Mouse (Mus musculus) forebrain, embryonic 10.5 days (tissue): ENCODE results near the gene Akap1. TPM values are rescaled to one million over a fixed set of nuclear protein-coding genes. Genes with fewer than 3 reads are reported as not detected.
"Not testable (repeated sequence)": the region's sequence is repeated elsewhere in the genome, so short reads cannot be mapped to it uniquely, and the experiment has no call there.

Experiments used
- DNase-seq: peaks from one replicate; pipeline ENCODE4 v3.0.0-alpha.2; 2017; ENCODE audit warnings: low spot score; ENCODE audit errors: extremely low spot score
- H3K27ac ChIP-seq: fragments of 300-500 bp; sonication (generic); 2 replicates; pipeline ENCODE4 v1.5.1; 2016; ENCODE audit warnings: mild to moderate bottlenecking
- H3K27me3 ChIP-seq: fragments of 300-500 bp; sonication (generic); 2 replicates; pipeline ENCODE4 v1.6.1; 2016; ENCODE audit warnings: mild to moderate bottlenecking; ENCODE audit not compliant: poor library complexity, severe bottlenecking
- H3K36me3 ChIP-seq: fragments of 300-500 bp; sonication (generic); replicated peaks from 2 replicates; pipeline ENCODE4 v1.6.1; 2016; ENCODE audit warnings: mild to moderate bottlenecking, moderate library complexity
- H3K4me1 ChIP-seq: fragments of 300-500 bp; sonication (generic); 2 replicates; pipeline ENCODE4 v1.6.1; 2016
- H3K4me3 ChIP-seq: fragments of 300-500 bp; sonication (generic); 2 replicates; pipeline ENCODE4 v1.5.1; 2016; ENCODE audit warnings: mild to moderate bottlenecking, moderate library complexity
- H3K9me3 ChIP-seq: fragments of 300-500 bp; sonication (generic); 2 replicates; pipeline ENCODE4 v1.6.1; 2016; ENCODE audit warnings: mild to moderate bottlenecking, moderate library complexity
- WGBS: fragments of 180-500 bp; shearing (Covaris S2); methylation state at CpG from one replicate; pipeline ENCODE4 v1.1.7; 2016; 5-methylcytosine and 5-hydroxymethylcytosine counted together
- polyA plus RNA-seq: library from polyadenylated mRNA; unstranded; fragments of >200 nt; fragmentation: Nextera tagmentation; extraction: Ambion mirVana; gene quantifications from 2 replicates; pipeline ENCODE4 v1.2.1, GENCODE M21; 2016

Akap1 gene
- 16.6 and 19.2 TPM in 2 replicates for polyA plus RNA-seq

DNA sequence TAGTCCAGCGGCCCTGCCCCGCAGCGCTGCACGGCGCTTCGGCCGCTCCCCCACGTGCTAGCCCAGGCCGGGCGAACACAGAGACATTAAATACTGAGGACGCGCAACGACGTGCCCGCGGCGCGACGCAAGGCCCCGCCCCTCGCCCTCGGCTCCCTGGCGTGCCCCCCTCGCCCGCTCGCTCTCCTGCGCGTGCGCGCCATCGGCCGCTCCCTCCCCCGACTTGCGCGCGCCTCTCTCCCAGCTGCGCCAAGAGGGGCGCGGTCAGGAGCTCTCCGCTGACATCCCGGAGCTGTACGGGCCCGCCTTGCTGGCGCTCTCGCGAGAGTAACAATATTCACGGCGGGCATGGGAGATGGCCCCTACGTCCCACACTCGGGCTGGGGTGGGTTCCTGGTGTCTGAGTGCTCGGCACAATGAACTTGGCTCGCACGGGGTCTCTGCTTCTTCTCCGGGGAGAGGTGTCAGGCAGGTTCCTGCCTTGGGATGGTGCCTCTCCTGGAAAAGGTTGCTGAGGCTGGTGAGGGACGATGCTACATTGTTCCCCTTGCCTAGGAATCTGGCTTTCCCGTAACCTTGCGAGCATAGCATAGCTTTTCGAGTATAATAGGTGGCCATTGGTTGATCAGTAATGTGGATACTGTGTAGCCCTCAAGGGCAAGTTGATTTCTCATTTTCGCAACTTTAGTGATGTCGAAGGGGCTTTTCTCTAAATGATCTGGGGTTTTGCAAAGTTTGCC lies at the start of gene Akap1:
Gene Akap1 (minus strand): TSS at position 129 of the 740 bp plus-strand sequence.
- Histone ChIP-seq H3K4me1 (peaks cover 38% of the 10 kb centered on the region), H3K27me3 (peaks cover 33% of the 10 kb centered on the region), H3K4me3 (peak within 1 kb of the TSS; percentile 73), H3K36me3 (no peaks in the 10 kb centered on the region; the same call in 1 of the 2 replicates), H3K27ac (peak within 1 kb of the TSS; percentile 90), H3K9me3 (no peaks in the 10 kb centered on the region)
- DNase-seq = peak; percentile 94
- 2% methylated on average over 60 of the region's 60 CpGs for WGBS

DNA sequence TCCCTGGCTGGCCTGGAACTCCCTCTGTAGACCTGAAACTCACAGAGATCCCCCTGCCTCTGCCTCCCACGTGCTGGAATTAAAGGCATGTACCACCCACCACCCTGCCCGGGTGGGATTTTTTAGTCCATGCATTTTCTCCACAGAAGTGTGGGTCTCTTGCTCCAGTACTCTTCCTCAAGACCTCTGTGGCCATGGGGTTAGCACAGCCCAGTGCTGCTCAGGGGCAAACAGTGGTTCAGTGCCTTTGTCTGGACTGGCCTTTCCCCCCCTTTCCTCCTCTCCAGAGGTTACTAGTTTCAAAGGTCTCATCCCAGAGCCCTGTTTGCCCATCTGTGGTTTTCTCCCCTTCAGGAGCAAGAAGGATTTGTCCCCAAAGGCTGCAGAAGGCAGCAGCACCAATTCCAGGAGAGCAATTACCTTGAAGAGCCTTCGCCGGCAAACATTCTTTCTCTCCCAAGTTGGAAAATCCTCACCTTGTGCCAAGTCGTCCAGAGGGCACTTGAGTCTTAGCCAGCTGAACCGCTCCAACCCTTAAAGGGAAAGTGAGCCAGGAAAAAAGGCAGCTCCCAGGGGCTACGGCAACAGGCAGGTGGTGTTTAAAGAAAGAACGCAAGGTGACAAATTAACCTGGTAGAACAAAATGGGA lies 45.1 kb upstream of the Akap1 start:
- Histone ChIP-seq H3K27me3 (no peaks in the 10 kb centered on the region), H3K9me3 (peaks cover 6% of the 10 kb centered on the region; the same call in 1 of the 2 replicates), H3K36me3 (no peaks in the 10 kb centered on the region), H3K4me1 (no peaks in the 10 kb centered on the region), H3K4me3 (no peak overlapping the region), H3K27ac (no peak overlapping the region)
- DNase-seq = no peak
- WGBS = 91% methylated on average over 8 of the region's 8 CpGs

- DNase-seq = peak; percentile 28
- WGBS = 86% methylated on average over 1 of the region's 1 CpGs
- H3K4me1 ChIP-seq = no peaks in the 10 kb centered on the region
- no peaks in the 10 kb centered on the region for H3K36me3 ChIP-seq
- H3K9me3 ChIP-seq = peaks cover 6% of the 10 kb centered on the region; the same call in 1 of the 2 replicates
- no peaks in the 10 kb centered on the region for H3K27me3 ChIP-seq
- H3K4me3 ChIP-seq = no peak overlapping the region
- H3K27ac ChIP-seq = no peak overlapping the region
Measured at GRCm38 (mm10) chr11:88908557-88909211, 44.3 kb upstream of the Akap1 start.

GRCm38 (mm10) chr11:88907886-88908285 lies 43.5 kb upstream of the Akap1 start:
- Histone ChIP-seq H3K4me3 (no peak overlapping the region), H3K9me3 (peaks cover 6% of the 10 kb centered on the region; the same call in 1 of the 2 replicates), H3K36me3 (no peaks in the 10 kb centered on the region), H3K4me1 (no peaks in the 10 kb centered on the region), H3K27ac (no peak overlapping the region), H3K27me3 (no peaks in the 10 kb centered on the region)
- DNase-seq = no peak
- WGBS = 96% methylated on average over 7 of the region's 7 CpGs

DNA sequence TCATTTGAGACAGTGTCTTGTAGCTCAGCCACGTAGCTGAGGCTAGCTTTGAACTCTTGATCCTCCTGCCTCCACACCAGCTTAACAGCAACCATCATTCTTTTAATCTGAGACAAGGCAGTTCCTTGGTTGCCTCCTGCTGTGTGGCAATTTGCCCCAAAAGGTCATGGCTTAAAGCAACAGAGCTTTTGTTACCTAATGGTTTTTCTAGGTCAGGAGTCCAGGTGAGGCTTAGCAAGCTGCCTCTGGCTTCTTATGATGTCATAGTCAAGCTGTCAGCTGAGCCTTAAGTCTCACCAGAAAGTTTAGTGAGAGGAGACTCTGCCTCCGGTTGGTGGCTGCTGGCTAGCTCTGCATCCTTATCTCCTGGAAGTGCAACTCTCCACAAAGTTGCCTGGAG lies 41.2 kb upstream of the Akap1 start:
- peaks cover 6% of the 10 kb centered on the region; the same call in 1 of the 2 replicates for H3K9me3 ChIP-seq
- 32% methylated on average over 2 of the region's 2 CpGs for WGBS
- H3K4me3 ChIP-seq = no peak overlapping the region
- H3K4me1 ChIP-seq = no peaks in the 10 kb centered on the region
- H3K27ac ChIP-seq = no peak overlapping the region
- H3K27me3 ChIP-seq = no peaks in the 10 kb centered on the region
- no peaks in the 10 kb centered on the region for H3K36me3 ChIP-seq
- no peak for DNase-seq

- Histone ChIP-seq H3K9me3 (no peaks in the 10 kb centered on the region), H3K4me3 (no peak overlapping the region), H3K27me3 (peaks cover 6% of the 10 kb centered on the region; the same call in 1 of the 2 replicates), H3K36me3 (no peaks in the 10 kb centered on the region), H3K4me1 (no peaks in the 10 kb centered on the region), H3K27ac (no peak overlapping the region)
- WGBS = 65% methylated on average over 2 of the region's 2 CpGs
- DNase-seq = no peak
Measured at GRCm38 (mm10) chr11:88904080-88904479, 39.7 kb upstream of the Akap1 start.

DNA sequence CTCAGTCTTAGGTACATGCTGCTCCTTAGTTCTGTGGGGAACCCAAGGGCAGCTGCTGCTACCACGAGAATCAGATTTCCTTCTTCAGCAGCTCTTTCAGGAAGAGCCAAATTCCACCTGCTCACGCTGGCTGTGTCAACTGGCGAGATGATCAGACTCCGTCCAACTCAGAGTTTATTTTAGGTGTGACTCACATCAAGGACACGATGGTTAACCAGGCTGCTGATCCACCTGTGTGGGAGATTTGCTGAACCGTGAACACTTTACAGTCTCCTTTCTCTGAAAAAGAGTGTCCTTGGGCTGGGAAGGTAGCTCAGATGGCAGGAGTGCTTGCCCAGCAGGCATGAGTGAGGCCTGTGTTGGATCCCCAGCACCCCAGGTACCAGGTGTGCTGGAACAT lies 38.4 kb upstream of the Akap1 start:
- Histone ChIP-seq H3K27ac (no peak overlapping the region), H3K4me1 (peaks cover under 1% of the 10 kb centered on the region; the same call in 1 of the 2 replicates), H3K36me3 (no peaks in the 10 kb centered on the region), H3K9me3 (no peaks in the 10 kb centered on the region), H3K4me3 (no peak overlapping the region), H3K27me3 (peaks cover 16% of the 10 kb centered on the region)
- WGBS = 86% methylated on average over 6 of the region's 6 CpGs
- no peak for DNase-seq

GRCm38 (mm10) chr11:88901341-88901802 lies 37.0 kb upstream of the Akap1 start:
- Histone ChIP-seq H3K27ac (no peak overlapping the region), H3K36me3 (no peaks in the 10 kb centered on the region), H3K27me3 (peaks cover 27% of the 10 kb centered on the region), H3K9me3 (no peaks in the 10 kb centered on the region), H3K4me3 (no peak overlapping the region), H3K4me1 (peaks cover 7% of the 10 kb centered on the region; the same call in 1 of the 2 replicates)
- DNase-seq = no peak
- 84% methylated on average over 7 of the region's 7 CpGs for WGBS

DNA sequence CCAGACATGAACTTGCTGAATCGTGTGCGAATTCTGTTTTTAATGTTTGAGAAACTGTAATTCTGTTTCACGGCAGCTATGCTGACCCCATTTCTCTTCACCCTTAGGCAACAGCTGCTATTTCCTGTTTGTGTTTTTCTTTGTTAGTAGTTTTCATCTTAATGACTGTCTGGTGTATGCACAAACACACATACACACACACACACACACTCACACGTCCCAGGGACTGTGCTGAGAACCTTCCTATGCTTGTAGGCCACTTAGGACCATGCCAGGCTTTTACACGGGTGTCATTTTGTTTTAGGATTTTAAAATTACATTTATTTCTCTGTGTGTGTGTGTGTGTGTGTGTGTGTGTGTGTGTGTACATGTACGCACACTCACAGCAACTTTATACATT lies 35.2 kb upstream of the Akap1 start:
- DNase-seq = no peak
- WGBS = 92% methylated on average over 6 of the region's 6 CpGs
- Histone ChIP-seq H3K9me3 (no peaks in the 10 kb centered on the region), H3K36me3 (no peaks in the 10 kb centered on the region), H3K4me1 (peaks cover 7% of the 10 kb centered on the region; the same call in 1 of the 2 replicates), H3K27me3 (peaks cover 27% of the 10 kb centered on the region), H3K4me3 (no peak overlapping the region), H3K27ac (no peak overlapping the region)

- 81% methylated on average over 4 of the region's 4 CpGs for WGBS
- H3K4me1 ChIP-seq = peaks cover 7% of the 10 kb centered on the region; the same call in 1 of the 2 replicates
- H3K4me3 ChIP-seq = no peak overlapping the region
- H3K27ac ChIP-seq = no peak overlapping the region
- H3K9me3 ChIP-seq = no peaks in the 10 kb centered on the region
- H3K27me3 ChIP-seq = peaks cover 27% of the 10 kb centered on the region
- no peaks in the 10 kb centered on the region for H3K36me3 ChIP-seq
- DNase-seq = no peak
Measured at GRCm38 (mm10) chr11:88898380-88898763, 34.0 kb upstream of the Akap1 start.

- 53% methylated on average over 15 of the region's 15 CpGs for whole genome bisulfite sequencing
- Histone ChIP-seq H3K27ac (no peak overlapping the region), H3K27me3 (peaks cover 27% of the 10 kb centered on the region), H3K4me1 (peaks cover 7% of the 10 kb centered on the region; the same call in 1 of the 2 replicates), H3K9me3 (no peaks in the 10 kb centered on the region), H3K36me3 (no peaks in the 10 kb centered on the region), H3K4me3 (no peak overlapping the region)
- no peak for DNase-seq
Measured at GRCm38 (mm10) chr11:88897624-88898379, 33.4 kb upstream of the Akap1 start.

GRCm38 (mm10) chr11:88895800-88896232 lies 31.4 kb upstream of the Akap1 start:
- Histone ChIP-seq H3K27me3 (peaks cover 27% of the 10 kb centered on the region), H3K4me3 (peak overlapping the region; percentile 39)
- DNase-seq = not testable (repeated sequence)

More at GRCm38 (mm10) chr11:88895800-88896232, 31.4 kb upstream of the Akap1 start:
- H3K9me3 ChIP-seq, H3K36me3 ChIP-seq, H3K27ac ChIP-seq, H3K4me1 ChIP-seq: not testable (repeated sequence)
- 38% methylated on average over 36 of the region's 39 CpGs for WGBS
